Mouse (Mus musculus) liver, adult 2 months (tissue): ENCODE measurements around the gene Cd163l1.

ENCODE experiments used
- CTCF ChIP-seq: fragments of 200-500 bp; IDR thresholded peaks from 2 replicates; pipeline ENCODE4 v1.5.1; 2011; ENCODE audit warnings: low read depth, low read length, control low read depth
- POLR2A ChIP-seq: fragments of 200-500 bp; IDR thresholded peaks from 2 replicates; pipeline ENCODE4 v1.6.1; 2011; ENCODE audit warnings: low read length, control low read depth; ENCODE audit not compliant: insufficient read depth; ENCODE audit errors: extremely low read depth

GRCm38 (mm10) chr7:140192445-140192844 is 25.6 kb upstream of the Cd163l1 start:
- TF ChIP-seq CTCF (no peak), POLR2A (no peak)
